Mouse (Mus musculus) liver, postnatal 0 days (tissue): Measurements from ENCODE around the gene Reep3.

Experiments used
- CTCF ChIP-seq: sonication (generic); IDR thresholded peaks from 2 replicates; pipeline ENCODE4 v1.5.1; 2016; ENCODE audit warnings: antibody characterized with exemption, low read depth
- EP300 ChIP-seq: IDR thresholded peaks from 2 replicates; pipeline ENCODE4 v1.6.1; 2016; ENCODE audit warnings: antibody characterized with exemption, low read depth, mild to moderate bottlenecking

GRCm38 (mm10) chr10:67111044-67111798 is 14.5 kb upstream of the Reep3 start:
- TF ChIP-seq CTCF (no peak), EP300 (no peak)
